Mouse (Mus musculus) brown adipose tissue, adult 24 weeks (tissue): ENCODE data around the gene Actrt2. TPM values are rescaled to one million over a fixed set of nuclear protein-coding genes. Genes with fewer than 3 reads are reported as not detected.

Experiments used
- H3K27ac ChIP-seq: fragments of 200-500 bp; replicated peaks from 2 replicates; pipeline ENCODE4 v1.5.1; 2012; ENCODE audit warnings: low read depth, mild to moderate bottlenecking, low read length
- H3K4me1 ChIP-seq: fragments of 200-500 bp; 2 replicates; pipeline ENCODE4 v1.6.1; 2012; ENCODE audit warnings: low read length, mixed read lengths; ENCODE audit not compliant: control insufficient read depth, insufficient read depth, insufficient read length
- H3K4me3 ChIP-seq: fragments of 200-500 bp; 2 replicates; pipeline ENCODE4 v1.5.1; 2012; ENCODE audit warnings: low read depth, mild to moderate bottlenecking, low read length, moderate library complexity; ENCODE audit not compliant: insufficient read depth
- polyA plus RNA-seq: library from polyadenylated mRNA; stranded (reverse); fragments of >200 nt; gene quantifications from 2 replicates; pipeline ENCODE4 v1.2.4, GENCODE M21; 2012; ENCODE audit not compliant: missing spikeins, insufficient read depth, insufficient read length

Actrt2 gene
- polyA plus RNA-seq, 1 experiment, result not detected

DNA sequence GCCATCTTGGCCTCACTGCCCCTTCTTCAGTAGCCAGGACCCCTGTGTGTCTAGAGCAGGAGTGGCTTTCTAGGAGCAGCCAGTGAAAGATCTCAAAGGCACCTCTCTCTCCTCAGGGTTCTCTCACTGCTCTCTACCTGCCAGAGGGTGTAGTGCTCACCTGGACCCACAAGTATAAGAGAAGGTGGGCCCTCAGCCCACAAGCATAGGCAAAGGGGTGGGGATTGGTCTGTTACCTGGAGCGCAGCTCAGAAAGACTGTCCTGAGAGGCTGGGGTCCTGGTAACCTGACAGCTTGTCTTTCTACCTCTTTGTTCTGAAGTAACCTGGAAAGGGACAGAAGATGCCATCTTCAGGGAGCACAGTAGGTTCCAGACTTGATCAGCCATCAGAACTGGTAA, 31.0 kb upstream of the Actrt2 start:
- Histone ChIP-seq H3K27ac (no peak overlapping the region), H3K4me3 (no peak overlapping the region), H3K4me1 (no peaks in the 10 kb centered on the region)

DNA sequence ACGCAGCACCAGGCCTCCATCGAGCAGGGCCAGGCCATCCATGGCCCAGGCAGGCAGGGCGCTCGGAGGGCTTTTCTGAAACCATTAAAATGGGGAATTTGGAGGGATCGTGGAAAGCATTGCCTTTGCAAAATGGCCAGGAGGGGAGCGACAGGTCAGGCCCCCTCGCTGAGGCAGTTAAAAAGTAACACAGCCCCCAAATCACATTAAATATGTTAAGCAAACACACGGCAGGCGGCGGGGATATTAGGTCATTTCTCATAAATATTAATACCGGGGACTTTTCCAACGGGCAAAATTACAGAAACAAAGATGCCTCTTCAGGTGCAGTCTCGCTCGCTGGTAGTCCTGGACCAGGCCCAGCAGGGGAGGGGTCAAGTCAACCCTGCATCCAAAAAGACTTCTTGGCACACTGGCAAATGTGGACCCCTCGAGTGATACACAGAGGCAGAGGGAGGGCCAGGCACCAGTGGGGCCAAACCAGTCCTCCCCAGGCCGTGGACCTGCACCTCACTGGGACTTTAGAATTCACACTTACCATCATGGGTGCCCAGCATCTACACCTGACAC, 30.4 kb upstream of the Actrt2 start:
- Histone ChIP-seq H3K4me3 (no peak overlapping the region), H3K27ac (no peak overlapping the region), H3K4me1 (no peaks in the 10 kb centered on the region)

DNA sequence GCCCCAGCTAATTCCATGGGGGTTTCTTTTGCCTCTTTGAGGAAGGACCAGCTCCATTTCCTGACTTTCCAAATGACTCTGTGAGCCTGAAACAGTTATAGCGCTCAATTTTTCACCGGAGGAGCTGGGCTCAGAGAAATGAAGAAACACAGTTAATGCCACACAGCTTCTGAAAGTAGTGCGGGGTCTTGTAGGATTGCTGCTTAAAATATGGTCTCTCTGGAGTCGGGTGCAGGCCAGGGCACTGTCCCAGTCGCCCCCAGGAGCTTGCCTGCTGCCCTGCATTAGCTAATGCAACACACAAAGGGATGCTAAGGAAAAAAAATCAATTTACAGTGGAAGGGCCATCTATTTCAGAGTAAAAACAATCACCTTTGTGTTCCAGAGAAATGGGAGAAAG, 29.8 kb upstream of the Actrt2 start:
- H3K4me3 ChIP-seq, result no peak overlapping the region
- H3K27ac ChIP-seq, result no peak overlapping the region
- no peaks in the 10 kb centered on the region for H3K4me1 ChIP-seq

DNA sequence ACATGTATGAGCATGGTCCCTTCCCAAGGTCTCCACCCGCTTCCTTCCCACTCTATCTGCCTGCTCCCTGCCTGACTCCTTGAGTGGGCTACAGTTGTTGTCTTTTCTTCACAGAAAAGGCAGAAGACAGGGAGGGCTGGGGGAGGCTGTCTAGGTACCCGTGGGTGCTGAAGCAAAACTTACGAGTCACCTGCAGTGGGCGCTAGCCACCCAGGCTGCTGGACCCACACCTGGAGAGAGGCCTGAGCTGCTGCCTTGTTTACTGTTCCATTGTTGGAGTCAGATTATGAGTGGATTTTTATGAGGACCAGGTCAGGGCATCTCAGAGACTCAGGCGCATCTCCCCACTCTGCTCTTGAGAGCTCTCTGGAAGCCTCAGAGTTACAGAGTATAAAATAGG, 28.9 kb upstream of the Actrt2 start:
- Histone ChIP-seq H3K27ac (no peak overlapping the region), H3K4me3 (no peak overlapping the region), H3K4me1 (no peaks in the 10 kb centered on the region)

DNA sequence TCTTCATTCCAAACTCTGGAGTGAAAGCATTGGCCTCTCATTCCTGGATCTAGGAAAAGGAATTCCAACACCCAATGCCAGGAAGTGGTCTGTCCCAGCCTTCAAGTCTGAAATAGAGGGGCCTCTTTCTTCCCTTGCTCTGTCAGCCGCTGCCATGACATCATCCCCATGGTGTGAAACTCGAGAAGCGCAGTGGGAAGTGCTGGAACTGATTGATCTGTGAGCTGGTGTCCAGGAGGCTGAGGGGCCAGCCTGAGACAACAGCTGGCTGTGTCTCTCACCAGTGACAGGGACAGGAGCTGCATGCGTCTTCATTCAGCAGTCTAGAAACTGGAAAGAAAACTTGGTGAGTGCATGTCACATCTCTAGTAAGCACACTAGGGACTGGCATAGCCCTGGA, 28.5 kb upstream of the Actrt2 start:
- no peak overlapping the region for H3K4me3 ChIP-seq
- no peaks in the 10 kb centered on the region for H3K4me1 ChIP-seq
- H3K27ac ChIP-seq, result no peak overlapping the region

DNA sequence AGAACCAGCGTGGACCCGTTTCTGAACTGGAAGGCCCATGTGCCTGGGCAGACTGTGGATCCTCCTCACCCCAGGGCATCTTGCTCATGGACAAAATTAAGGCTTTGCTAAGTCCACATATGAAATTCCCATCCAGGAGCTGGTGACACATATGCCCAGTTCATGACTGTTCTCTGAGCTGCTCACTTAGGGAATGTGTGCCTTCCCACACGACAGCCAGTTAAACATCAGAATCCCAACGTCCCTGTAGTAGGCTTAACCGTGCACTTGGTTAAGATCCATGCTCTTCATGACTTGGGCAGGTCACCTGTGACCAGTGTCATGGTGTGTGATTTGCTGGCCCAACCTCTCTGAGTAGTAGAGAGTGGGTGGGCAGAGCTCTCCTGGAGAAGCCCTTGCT, 26.7 kb upstream of the Actrt2 start:
- no peaks in the 10 kb centered on the region for H3K4me1 ChIP-seq

DNA sequence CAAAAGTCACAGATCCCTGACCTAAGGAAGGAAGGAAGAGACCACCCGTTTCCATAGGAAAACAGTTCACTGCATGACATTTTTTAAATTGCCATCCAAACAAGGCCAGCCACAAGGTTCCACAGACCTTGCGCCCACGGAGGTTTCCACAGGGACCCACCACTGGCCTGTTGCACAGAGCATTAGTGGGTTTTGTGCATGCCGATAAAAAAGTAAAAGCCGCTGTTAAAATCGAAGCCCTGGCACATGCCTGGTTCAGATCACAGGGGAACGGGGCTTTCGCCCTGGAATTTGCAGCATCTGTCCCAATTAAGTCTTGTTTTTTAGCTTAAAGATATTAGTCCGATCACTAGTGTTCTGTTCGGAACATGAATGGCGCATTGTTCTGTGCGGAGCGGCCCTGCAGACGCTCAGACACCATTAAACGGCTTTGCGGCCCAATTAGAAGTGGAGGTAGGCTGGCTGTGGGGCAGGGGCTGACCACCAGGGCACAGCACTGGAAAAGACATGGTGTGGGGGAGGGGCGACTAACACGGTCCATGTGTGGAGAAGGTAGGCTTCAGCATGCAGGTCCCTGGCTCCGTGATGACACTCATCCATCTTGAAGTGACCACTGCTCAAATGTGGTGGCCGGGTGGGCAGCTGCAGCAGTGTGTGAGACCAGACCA, 25.8 kb upstream of the Actrt2 start:
- Histone ChIP-seq H3K4me3 (no peak overlapping the region), H3K4me1 (no peaks in the 10 kb centered on the region)

More for the DNA sequence above, 26.7 kb upstream of the Actrt2 start:
- Histone ChIP-seq H3K4me3 (no peak overlapping the region), H3K27ac (no peak overlapping the region)

DNA sequence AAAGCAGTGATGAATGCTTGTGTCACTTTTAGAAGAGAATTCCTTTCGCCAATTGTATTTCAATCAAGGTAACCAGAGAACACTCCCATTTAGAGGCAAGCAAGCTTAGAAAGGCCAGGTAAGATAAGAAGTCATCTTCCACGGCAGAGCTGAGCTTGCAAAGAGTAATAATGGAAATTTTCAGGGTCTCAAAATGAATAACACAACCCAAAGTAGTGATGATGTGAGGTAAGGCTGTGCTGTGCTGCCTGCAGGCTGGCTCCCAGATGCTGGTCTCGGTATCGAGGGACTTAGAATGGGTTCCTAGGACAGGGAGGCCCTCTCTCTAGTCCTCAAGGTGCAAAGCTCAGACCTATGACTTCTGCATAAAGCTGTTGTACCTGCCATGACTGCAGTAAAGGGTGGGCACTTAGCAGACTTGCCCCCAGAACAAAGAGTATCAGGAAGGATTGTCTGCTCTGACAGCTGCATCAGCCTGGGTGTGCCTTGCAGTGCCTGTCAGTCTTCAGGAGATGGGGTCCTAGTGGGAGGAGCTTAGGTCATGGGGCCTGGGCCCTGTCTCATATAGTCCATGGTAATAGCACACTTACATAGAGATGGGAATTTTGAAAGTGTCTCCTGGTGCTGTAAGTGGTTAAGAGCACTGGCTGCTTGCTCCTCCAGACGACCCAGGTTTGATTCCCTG, 15.5 kb upstream of the Actrt2 start:
- H3K4me1 ChIP-seq, result no peaks in the 10 kb centered on the region
- no peak overlapping the region for H3K4me3 ChIP-seq
- no peak overlapping the region for H3K27ac ChIP-seq

More for the DNA sequence above, 25.8 kb upstream of the Actrt2 start:
- H3K27ac ChIP-seq, result no peak overlapping the region

DNA sequence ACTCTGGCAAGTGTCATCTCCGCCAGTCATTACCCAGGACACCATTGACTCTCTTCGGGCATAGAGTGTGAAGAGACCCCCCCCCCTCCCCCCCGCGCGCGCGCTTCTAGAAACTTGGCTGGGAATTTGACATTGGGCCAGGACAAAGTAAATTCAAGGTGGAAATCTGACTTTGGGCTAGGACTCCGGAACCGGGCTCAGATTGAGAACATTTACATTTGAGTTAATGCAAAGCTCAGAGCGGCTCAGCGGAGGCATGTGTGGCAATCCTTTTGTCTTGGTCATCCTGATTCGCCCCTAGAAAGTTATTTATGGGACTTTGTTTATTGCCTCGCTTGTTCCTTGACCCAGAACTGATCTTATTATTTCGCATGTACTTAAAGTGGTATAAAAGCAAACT, 14.6 kb upstream of the Actrt2 start:
- no peak overlapping the region for H3K4me3 ChIP-seq

DNA sequence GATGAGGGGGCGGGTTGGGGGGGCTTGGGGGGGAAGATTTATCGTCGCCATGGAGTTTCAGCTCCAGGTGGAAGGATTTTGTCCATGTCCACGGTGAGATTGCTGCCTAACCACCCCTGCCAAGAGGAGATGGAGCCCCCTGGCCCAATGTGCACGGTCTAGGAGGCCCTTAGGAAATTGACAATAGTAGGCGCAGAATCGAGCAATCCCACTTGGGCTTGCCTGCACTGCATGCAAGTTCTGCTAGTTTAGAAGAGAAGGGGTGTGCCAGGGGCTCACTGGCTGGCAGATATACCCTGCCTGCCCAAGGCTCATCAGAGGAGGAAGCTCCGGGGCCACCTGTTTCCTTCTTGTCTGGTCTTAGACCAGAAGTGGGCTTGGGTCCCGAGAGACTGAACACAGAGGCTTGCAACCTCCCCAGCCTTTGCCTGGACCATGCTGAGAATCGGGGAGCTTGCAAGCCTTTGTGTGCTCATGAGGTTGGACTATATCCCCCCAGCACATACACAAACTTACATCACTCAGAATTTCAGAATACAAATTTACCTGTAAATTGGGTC, 7.9 kb upstream of the Actrt2 start:
- H3K4me3 ChIP-seq, result no peak overlapping the region
- H3K27ac ChIP-seq, result no peak overlapping the region
- no peaks in the 10 kb centered on the region for H3K4me1 ChIP-seq

More for the DNA sequence above, 14.6 kb upstream of the Actrt2 start:
- Histone ChIP-seq H3K27ac (no peak overlapping the region), H3K4me1 (no peaks in the 10 kb centered on the region)

DNA sequence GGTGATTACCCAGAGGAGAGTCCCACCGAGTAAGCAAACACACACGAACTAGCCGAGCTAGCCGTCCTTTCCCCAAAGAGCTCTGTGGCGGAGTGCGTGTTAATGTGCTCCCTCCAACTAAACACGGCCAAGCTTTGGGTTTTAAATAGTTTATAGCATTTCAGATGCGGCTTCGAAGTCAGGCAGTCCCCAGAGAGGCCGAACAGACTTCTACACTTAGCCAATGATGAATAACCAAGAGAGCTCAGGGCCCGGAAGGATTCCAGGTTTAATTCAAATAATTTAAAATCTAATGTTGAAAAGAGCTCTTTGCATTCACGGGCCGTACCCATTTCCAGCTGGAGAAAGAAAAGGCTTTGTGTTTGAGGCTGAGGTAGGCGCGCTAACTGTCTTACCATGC, 7.3 kb upstream of the Actrt2 start:
- no peak overlapping the region for H3K27ac ChIP-seq
- no peaks in the 10 kb centered on the region for H3K4me1 ChIP-seq
- no peak overlapping the region for H3K4me3 ChIP-seq

DNA sequence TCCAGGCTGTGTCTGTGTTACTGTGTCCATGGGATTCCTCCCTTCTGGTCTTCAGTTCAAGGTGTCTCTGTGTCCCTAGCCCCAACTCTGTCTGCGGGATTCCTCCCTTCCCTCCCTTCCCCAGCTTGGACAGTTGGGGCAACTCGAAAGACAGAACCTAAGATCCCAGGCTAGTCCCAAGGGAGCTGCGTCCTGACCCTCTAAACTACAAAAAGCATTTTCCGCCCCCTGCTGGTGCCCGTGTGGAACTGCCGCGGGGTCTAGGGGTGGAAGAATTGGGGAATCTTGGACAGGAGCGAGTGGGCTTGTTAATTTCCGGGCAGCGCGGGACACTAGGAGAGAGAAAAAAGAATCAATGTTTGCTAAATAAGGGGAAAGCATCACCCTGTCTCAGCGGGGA, 6.9 kb upstream of the Actrt2 start:
- H3K4me3 ChIP-seq, result no peak overlapping the region
- H3K4me1 ChIP-seq, result no peaks in the 10 kb centered on the region
- no peak overlapping the region for H3K27ac ChIP-seq

DNA sequence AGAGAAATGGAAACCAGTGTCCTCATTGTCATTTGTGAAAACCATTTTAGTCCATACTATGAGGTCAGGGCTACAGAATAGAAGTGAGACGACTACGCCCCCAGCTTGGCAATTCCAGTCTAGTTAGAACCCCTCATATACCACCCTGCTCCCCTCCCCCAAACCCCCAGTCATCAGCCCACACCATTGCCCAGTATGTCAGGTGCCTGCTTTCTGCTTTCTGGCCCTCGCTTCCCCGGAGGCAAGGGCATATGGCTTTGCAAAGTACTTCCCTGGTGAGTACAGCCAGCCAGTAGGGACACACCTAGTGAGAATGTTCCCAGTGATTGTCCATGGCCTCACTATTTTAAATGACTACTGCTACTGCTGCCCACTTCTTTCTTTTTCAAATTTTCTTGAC, 6.3 kb upstream of the Actrt2 start:
- H3K4me3 ChIP-seq, result no peak overlapping the region
- H3K27ac ChIP-seq, result no peak overlapping the region
- H3K4me1 ChIP-seq, result no peaks in the 10 kb centered on the region

DNA sequence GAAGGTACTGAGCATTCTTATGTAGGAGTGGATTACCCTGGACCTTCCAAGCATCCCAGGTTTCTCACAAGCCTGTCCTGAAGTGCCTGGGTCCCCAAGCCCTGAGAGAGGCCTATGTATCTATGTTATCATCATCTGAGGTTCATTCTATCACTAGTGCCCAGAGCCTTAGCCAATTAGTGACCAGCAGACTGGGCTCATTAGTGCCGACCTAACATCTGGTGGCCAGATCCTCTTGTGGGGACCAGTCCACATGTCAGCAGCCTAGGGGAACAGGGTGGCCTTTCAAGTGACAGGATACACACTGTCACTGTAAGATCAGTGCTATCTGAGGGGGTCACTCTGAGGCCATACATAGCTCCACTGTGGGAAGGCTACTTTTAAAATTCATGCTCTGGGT, 4.4 kb upstream of the Actrt2 start:
- no peak overlapping the region for H3K4me3 ChIP-seq
- H3K4me1 ChIP-seq, result no peaks in the 10 kb centered on the region
- H3K27ac ChIP-seq, result no peak overlapping the region

DNA sequence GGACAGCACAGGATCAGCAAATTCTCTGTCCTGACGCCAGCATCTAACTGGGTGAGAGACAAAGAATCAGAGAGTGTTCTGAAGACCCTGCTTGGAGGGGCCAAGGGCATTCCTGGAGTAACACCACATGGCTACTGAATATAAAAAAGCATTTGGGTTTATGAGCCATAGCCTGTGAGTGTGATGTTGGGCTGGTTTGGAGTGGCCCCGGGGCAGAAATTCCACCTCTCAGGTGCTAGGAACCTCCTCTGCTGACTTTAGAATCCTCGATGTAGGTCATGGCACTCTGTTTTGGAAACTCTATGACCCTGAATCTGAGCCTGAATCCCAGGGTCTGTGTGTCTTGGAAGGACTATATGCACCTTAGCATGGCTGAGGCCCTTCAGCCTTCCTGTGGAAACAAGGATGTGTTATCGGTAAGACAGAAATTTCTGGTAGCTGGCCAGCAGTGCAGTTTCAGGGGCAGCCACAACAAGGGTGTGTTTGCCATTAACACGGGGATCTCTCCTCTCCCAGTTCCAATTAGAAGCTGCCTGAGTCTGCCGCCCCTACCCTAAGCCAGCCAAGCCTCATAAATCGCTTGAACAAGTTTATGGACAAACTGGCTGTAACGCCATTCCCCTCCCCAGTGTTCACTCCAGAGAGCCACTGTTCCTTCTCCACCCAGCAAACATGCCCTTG, 3.7 kb upstream of the Actrt2 start:
- no peaks in the 10 kb centered on the region for H3K4me1 ChIP-seq
- H3K4me3 ChIP-seq, result no peak overlapping the region
- H3K27ac ChIP-seq, result no peak overlapping the region
